Mouse (Mus musculus) embryonic fibroblast, embryonic 13.5 days (primary cell): ENCODE measurements at regions not wholly inside any gene's neighbourhood (a gene's known extent, or its start where the extent isn't known, plus 50 kb on each side); places are given as distances from the start of the nearest gene placed in this dataset.

Source experiments
- H3K27ac ChIP-seq: 2 replicates; pipeline ENCODE4 v1.5.1; 2012; ENCODE audit warnings: low read length, control low read depth, inconsistent platforms; ENCODE audit not compliant: insufficient read depth
- H3K4me1 ChIP-seq: 2 replicates; pipeline ENCODE4 v1.6.1; 2011; ENCODE audit warnings: low read length; ENCODE audit not compliant: control insufficient read depth, insufficient read depth
- H3K4me3 ChIP-seq: 2 replicates; pipeline ENCODE4 v1.5.1; 2011; ENCODE audit warnings: mild to moderate bottlenecking, control low read depth, low read length; ENCODE audit not compliant: insufficient read depth
- CTCF ChIP-seq: IDR thresholded peaks from 2 replicates; pipeline ENCODE4 v1.5.1; 2011; ENCODE audit warnings: mild to moderate bottlenecking, control low read depth, low read length, moderate library complexity, borderline replicate concordance; ENCODE audit not compliant: insufficient read depth
- POLR2A ChIP-seq: IDR thresholded peaks from 2 replicates; pipeline ENCODE4 v1.6.1; 2011; ENCODE audit warnings: low read depth, mild to moderate bottlenecking, control low read depth, low read length, moderate library complexity

DNA sequence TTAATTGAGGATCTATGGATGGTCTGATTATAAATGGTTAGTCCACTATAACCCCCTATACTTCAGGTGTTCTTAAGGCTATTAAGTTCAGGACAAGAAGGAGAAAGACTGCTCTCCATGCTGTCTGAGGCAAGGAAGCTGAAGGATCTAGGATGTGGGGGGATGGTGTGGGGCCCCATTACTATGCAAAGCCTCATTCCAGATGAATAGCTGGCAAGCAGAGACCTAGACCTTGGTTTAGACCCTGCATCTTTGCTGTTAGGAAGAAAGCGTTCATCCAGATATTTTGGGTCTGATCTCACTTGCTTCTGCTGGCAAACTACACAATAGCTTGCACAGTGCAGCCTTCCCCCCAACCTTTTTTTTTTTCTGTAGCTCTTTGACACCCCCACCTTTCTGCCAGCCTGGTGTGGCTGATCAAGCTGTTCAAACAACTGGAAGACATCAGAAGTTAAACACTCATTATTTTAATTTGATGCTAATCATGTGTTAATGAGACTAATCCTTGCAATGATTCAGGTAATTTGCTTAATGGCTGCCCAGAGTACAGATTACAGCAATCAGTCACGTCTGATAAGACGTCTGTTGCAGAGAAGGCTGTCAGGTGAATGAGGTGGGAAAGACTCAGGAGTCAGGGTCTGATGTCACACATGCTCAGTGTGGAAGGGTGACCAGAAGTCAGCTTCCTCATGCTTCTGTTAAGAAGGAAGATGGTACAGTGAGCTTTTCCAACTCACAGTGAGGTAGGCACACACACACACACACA lies 80.9 kb upstream of the Gk2 start:
- Histone ChIP-seq H3K27ac (no peak overlapping the region), H3K4me1 (no peaks in the 10 kb centered on the region), H3K4me3 (no peak overlapping the region)
- TF ChIP-seq POLR2A (no peak), CTCF (no peak)

- no peaks in the 10 kb centered on the region for H3K4me1 ChIP-seq
- H3K27ac ChIP-seq = no peak overlapping the region
- TF ChIP-seq CTCF = no peak
- no peak for TF ChIP-seq POLR2A
- no peak overlapping the region for H3K4me3 ChIP-seq
Observed at GRCm38 (mm10) chr5:97533733-97534132, 76.9 kb upstream of the Gk2 start.

DNA sequence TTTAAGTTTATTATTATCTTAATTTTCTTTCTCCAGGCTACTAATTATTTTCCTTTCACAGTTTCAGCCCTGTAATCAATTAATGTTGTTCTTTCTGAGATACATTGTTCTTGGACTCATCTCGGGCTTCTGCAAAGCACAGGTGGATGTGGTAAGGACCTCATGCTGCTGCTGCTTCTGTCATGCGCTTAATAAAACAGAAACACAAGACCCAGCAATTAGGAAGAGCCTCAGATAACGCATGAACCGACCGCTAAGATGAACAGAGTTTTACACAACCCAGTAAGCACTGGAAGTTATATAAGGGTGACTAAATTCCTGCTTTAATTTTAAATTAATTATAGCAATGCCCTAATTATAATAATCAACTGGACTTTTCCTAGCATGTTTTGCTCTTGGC lies 70.7 kb upstream of the Gk2 start:
- Histone ChIP-seq H3K27ac (no peak overlapping the region), H3K4me3 (no peak overlapping the region), H3K4me1 (no peaks in the 10 kb centered on the region)
- TF ChIP-seq CTCF = no peak
- no peak for TF ChIP-seq POLR2A
